Mouse (Mus musculus) spleen, adult 2 months (tissue): ENCODE measurements around the gene Fxyd3. TPM values are rescaled to one million over a fixed set of nuclear protein-coding genes. Genes with fewer than 3 reads are reported as not detected.

Experiments used
- DNase-seq, 2 experiments: peaks; one replicate each; pipeline versions ENCODE4 v3.0.0 to v3.0.0-alpha.2; 2012 to 2021; ENCODE audit warnings: low spot score in 2 of 2, low read depth in 1 of 2
- H3K27ac ChIP-seq: fragments of 200-500 bp; 2 replicates; pipeline ENCODE4 v1.5.1; 2012; ENCODE audit warnings: low read length, inconsistent platforms; ENCODE audit not compliant: insufficient read depth
- H3K27me3 ChIP-seq: fragments of 200-500 bp; 2 replicates; pipeline ENCODE4 v1.6.1; 2012; ENCODE audit warnings: mild to moderate bottlenecking, moderate library complexity, low read length, inconsistent platforms; ENCODE audit not compliant: control insufficient read depth, insufficient read depth
- H3K36me3 ChIP-seq: fragments of 200-500 bp; 2 replicates; pipeline ENCODE4 v1.6.1; 2012; ENCODE audit warnings: mild to moderate bottlenecking, low read length, inconsistent platforms; ENCODE audit not compliant: control insufficient read depth, insufficient read depth
- H3K4me1 ChIP-seq: fragments of 200-500 bp; 2 replicates; pipeline ENCODE4 v1.6.1; 2011; ENCODE audit warnings: inconsistent platforms; ENCODE audit not compliant: control insufficient read depth, insufficient read depth, insufficient read length
- H3K4me3 ChIP-seq: fragments of 200-500 bp; 2 replicates; pipeline ENCODE4 v1.5.1; 2011; ENCODE audit warnings: mild to moderate bottlenecking, inconsistent platforms; ENCODE audit not compliant: insufficient read depth, insufficient read length; ENCODE audit errors: extremely low read depth
- CTCF ChIP-seq: fragments of 200-500 bp; IDR thresholded peaks from 2 replicates; pipeline ENCODE4 v1.5.1; 2011; ENCODE audit warnings: mild to moderate bottlenecking, inconsistent platforms; ENCODE audit not compliant: insufficient read depth, insufficient read length, insufficient replicate concordance; ENCODE audit errors: extremely low read depth
- POLR2A ChIP-seq: fragments of 200-500 bp; IDR thresholded peaks from 2 replicates; pipeline ENCODE4 v1.6.1; 2011; ENCODE audit warnings: low read depth, low read length, inconsistent platforms
- WGBS: fragments of 180-500 bp; shearing (Covaris S2); methylation state at CpG from one replicate; pipeline ENCODE4 v1.1.7; 2018; 5-methylcytosine and 5-hydroxymethylcytosine counted together
- polyA plus RNA-seq: library from polyadenylated mRNA; depleted of rRNA; stranded (reverse); fragments of >200 nt; gene quantifications from 2 replicates; pipeline ENCODE4 v1.2.3, GENCODE M21; 2012

Fxyd3 gene
- polyA plus RNA-seq, 1 experiment = 1.8 TPM

- TF ChIP-seq POLR2A (no peak), CTCF (no peak)
- H3K4me3 ChIP-seq = no peak overlapping the region
These were observed 41.0 kb upstream of the Fxyd3 start for GRCm38 (mm10) chr7:31117465-31117864.

GRCm38 (mm10) chr7:31116721-31117145 is 40.2 kb upstream of the Fxyd3 start:
- Histone ChIP-seq H3K4me1 (no peaks in the 10 kb centered on the region), H3K36me3 (no peaks in the 10 kb centered on the region), H3K4me3 (no peak overlapping the region), H3K27me3 (no peaks in the 10 kb centered on the region), H3K27ac (no peak overlapping the region)
- WGBS = 86% methylated on average over 16 of the region's 16 CpGs
- no peak for DNase-seq
- TF ChIP-seq CTCF (no peak), POLR2A (no peak)

More at GRCm38 (mm10) chr7:31117465-31117864, 41.0 kb upstream of the Fxyd3 start:
- no peak for DNase-seq
- Histone ChIP-seq H3K4me1 (no peaks in the 10 kb centered on the region), H3K27me3 (no peaks in the 10 kb centered on the region), H3K27ac (no peak overlapping the region), H3K36me3 (no peaks in the 10 kb centered on the region)
- WGBS = 89% methylated on average over 11 of the region's 11 CpGs

GRCm38 (mm10) chr7:31115587-31116043 is 39.1 kb upstream of the Fxyd3 start:
- WGBS = 39% methylated on average over 17 of the region's 17 CpGs
- no peak overlapping the region for H3K4me3 ChIP-seq
- H3K27ac ChIP-seq = peak overlapping the region; percentile 21
- TF ChIP-seq CTCF (no peak), POLR2A (no peak)
- no peaks in the 10 kb centered on the region for H3K27me3 ChIP-seq
- peak in 1 of 2 experiments; percentile 33 for DNase-seq
- peaks cover 10% of the 10 kb centered on the region; the same call in 1 of the 2 replicates for H3K4me1 ChIP-seq
- no peaks in the 10 kb centered on the region for H3K36me3 ChIP-seq

GRCm38 (mm10) chr7:31115182-31115581 is 38.7 kb upstream of the Fxyd3 start, which contains the start of gene Hpn:
Gene Hpn (minus strand): TSS chr7:31115290.
- Histone ChIP-seq H3K4me3 (no peak within 1 kb of the TSS), H3K4me1 (peaks cover 10% of the 10 kb centered on the region; the same call in 1 of the 2 replicates), H3K27ac (peak within 1 kb of the TSS; percentile 21), H3K27me3 (no peaks in the 10 kb centered on the region), H3K36me3 (no peaks in the 10 kb centered on the region)
- TF ChIP-seq POLR2A (no peak), CTCF (no peak)
- DNase-seq = no peak
- WGBS = 68% methylated on average over 15 of the region's 15 CpGs

- H3K4me1 ChIP-seq = peaks cover 10% of the 10 kb centered on the region; the same call in 1 of the 2 replicates
- no peaks in the 10 kb centered on the region for H3K36me3 ChIP-seq
- no peak overlapping the region for H3K27ac ChIP-seq
- WGBS = 93% methylated on average over 10 of the region's 10 CpGs
- no peak overlapping the region for H3K4me3 ChIP-seq
- H3K27me3 ChIP-seq = no peaks in the 10 kb centered on the region
- DNase-seq = no peak
- TF ChIP-seq POLR2A (no peak), CTCF (no peak)
These were observed 38.1 kb upstream of the Fxyd3 start for GRCm38 (mm10) chr7:31114646-31115045.

GRCm38 (mm10) chr7:31113800-31114199 is 37.3 kb upstream of the Fxyd3 start:
- Histone ChIP-seq H3K4me1 (peaks cover 10% of the 10 kb centered on the region; the same call in 1 of the 2 replicates), H3K36me3 (no peaks in the 10 kb centered on the region), H3K4me3 (no peak overlapping the region), H3K27me3 (no peaks in the 10 kb centered on the region), H3K27ac (no peak overlapping the region)
- no peak for DNase-seq
- no peak for TF ChIP-seq CTCF
- TF ChIP-seq POLR2A = no peak
- 82% methylated on average over 6 of the region's 6 CpGs for WGBS

GRCm38 (mm10) chr7:31112036-31112435 is 35.5 kb upstream of the Fxyd3 start:
- no peak overlapping the region for H3K27ac ChIP-seq
- WGBS = 70% methylated on average over 4 of the region's 4 CpGs
- H3K4me3 ChIP-seq = no peak overlapping the region
- peaks cover 10% of the 10 kb centered on the region; the same call in 1 of the 2 replicates for H3K4me1 ChIP-seq
- no peaks in the 10 kb centered on the region for H3K36me3 ChIP-seq
- TF ChIP-seq CTCF (no peak), POLR2A (no peak)
- no peak for DNase-seq
- H3K27me3 ChIP-seq = no peaks in the 10 kb centered on the region
